Mouse (Mus musculus): ENCODE data around the gene Tbc1d10a. TPM values are rescaled to one million over a fixed set of nuclear protein-coding genes. Genes with fewer than 3 reads are reported as not detected.

Gene Tbc1d10a
- polyA plus RNA-seq, 1 experiment from 2014 or later: 30.3 TPM

Small RNA genes within 50 kb of the gene (microRNA-seq; reads per million reads assigned to microRNA genes)
- gene Mir3060: 4.1 reads per million, percentile 17 among the genes with 10 or more reads in this experiment

Other genes starting within 250 kb of the Tbc1d10a start
- gene Pes1, start 222.8 kb upstream of the Tbc1d10a start, polyA plus RNA-seq (2015; fragmentation: Nextera tagmentation; extraction: Ambion mirVana): 56.5 and 59.4 TPM in 2 replicates
- 0.17 TPM in 1 of 2 replicates, not detected in the other for gene 4930556J24Rik, start 210.0 kb upstream of the Tbc1d10a start, polyA plus RNA-seq (2015; fragmentation: Nextera tagmentation; extraction: Ambion mirVana)
- gene Gal3st1, start 203.2 kb upstream of the Tbc1d10a start, polyA plus RNA-seq (2015; fragmentation: Nextera tagmentation; extraction: Ambion mirVana): 4.0 and 4.3 TPM in 2 replicates
- gene Sec14l4, start 155.3 kb upstream of the Tbc1d10a start, polyA plus RNA-seq (2015; fragmentation: Nextera tagmentation; extraction: Ambion mirVana): not detected in 2 replicates
- 0.25 TPM in 1 of 2 replicates, not detected in the other for gene Sec14l3, start 121.9 kb upstream of the Tbc1d10a start, polyA plus RNA-seq (2015; fragmentation: Nextera tagmentation; extraction: Ambion mirVana)
- 5.4 and 6.0 TPM in 2 replicates for gene Mtfp1, start 91.3 kb upstream of the Tbc1d10a start, polyA plus RNA-seq (2015; fragmentation: Nextera tagmentation; extraction: Ambion mirVana)
- gene Sec14l2, start 63.4 kb upstream of the Tbc1d10a start, polyA plus RNA-seq (2015; fragmentation: Nextera tagmentation; extraction: Ambion mirVana): 3.8 and 4.1 TPM in 2 replicates
- 40.5 and 43.7 TPM in 2 replicates for gene Rnf215, start 51.6 kb upstream of the Tbc1d10a start, polyA plus RNA-seq (2015; fragmentation: Nextera tagmentation; extraction: Ambion mirVana)
- 7.6 and 7.9 TPM in 2 replicates for gene Ccdc157, start 26.5 kb upstream of the Tbc1d10a start, polyA plus RNA-seq (2015; fragmentation: Nextera tagmentation; extraction: Ambion mirVana)
- gene Sf3a1, start 26.4 kb upstream of the Tbc1d10a start, polyA plus RNA-seq (2015; fragmentation: Nextera tagmentation; extraction: Ambion mirVana): 52.3 and 59.6 TPM in 2 replicates
- 3.5 and 4.1 TPM in 2 replicates for gene Castor1, start 31.4 kb downstream of the Tbc1d10a start, polyA plus RNA-seq (2015; fragmentation: Nextera tagmentation; extraction: Ambion mirVana)
- not detected in 2 replicates for gene Osm, start 49.6 kb downstream of the Tbc1d10a start, polyA plus RNA-seq (2015; fragmentation: Nextera tagmentation; extraction: Ambion mirVana)
- gene Lif, start 70.8 kb downstream of the Tbc1d10a start, polyA plus RNA-seq (2015; fragmentation: Nextera tagmentation; extraction: Ambion mirVana): not detected in 2 replicates